Mouse (Mus musculus): ENCODE data around the gene Lce1a1. TPM values are rescaled to one million over a fixed set of nuclear protein-coding genes. Genes with fewer than 3 reads are reported as not detected.
"Not testable (repeated sequence)": the region's sequence is repeated elsewhere in the genome, so short reads cannot be mapped to it uniquely, and the experiment has no call there.

The Lce1a1 gene
- polyA plus RNA-seq (2015; fragmentation: Nextera tagmentation; extraction: Ambion mirVana), result not detected in 2 replicates

DNA sequence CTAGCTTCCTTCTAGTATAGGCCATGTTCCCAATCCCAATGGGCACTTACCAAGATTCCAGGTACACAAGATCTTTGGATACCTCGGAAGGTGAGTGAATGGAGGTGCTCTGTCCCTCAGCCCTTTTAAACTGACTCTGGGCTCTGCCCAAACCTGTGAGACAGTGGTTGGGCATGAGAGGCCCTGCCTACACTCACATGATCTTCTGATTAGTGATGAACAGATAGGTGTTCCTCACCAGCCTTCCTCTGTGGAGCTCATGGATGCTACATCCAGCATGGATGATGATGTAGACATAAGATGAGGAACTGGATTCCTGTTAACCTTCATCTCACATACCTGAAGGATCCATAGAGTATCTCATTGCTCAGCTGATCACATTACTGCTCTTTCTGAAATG is at the start of gene Lce1a1:
Gene Lce1a1, minus strand, starts transcription at position 101 of the 400 bp plus-strand sequence.
- H3K36me3 ChIP-seq (ENCODE audit: control insufficient read depth, insufficient read depth, low read length), result no peaks in the 10 kb centered on the region
- H3K4me2 ChIP-seq (ENCODE audit: low read length), result no peak within 1 kb of the TSS
- no peak within 1 kb of the TSS for H3K9ac ChIP-seq (ENCODE audit: low read depth, low read length)
- ATAC-seq, result no peak
- H3K4me1 ChIP-seq (ENCODE audit: control insufficient read depth, insufficient read depth, low read length), result no peaks in the 10 kb centered on the region
- H3K9me3 ChIP-seq (replicated peaks; ENCODE audit: control insufficient read depth, low read length, poor library complexity, severe bottlenecking), result no peaks in the 10 kb centered on the region
- WGBS, result 87% methylated on average over 1 of the region's 1 CpGs
- H3K27ac ChIP-seq (ENCODE audit: low read length), result no peak within 1 kb of the TSS
- no peaks in the 10 kb centered on the region for H3K27me3 ChIP-seq (ENCODE audit: control insufficient read depth, insufficient read depth, low read depth, low read length)
- no peak within 1 kb of the TSS for H3K4me3 ChIP-seq (ENCODE audit: low read depth, low read length)

DNA sequence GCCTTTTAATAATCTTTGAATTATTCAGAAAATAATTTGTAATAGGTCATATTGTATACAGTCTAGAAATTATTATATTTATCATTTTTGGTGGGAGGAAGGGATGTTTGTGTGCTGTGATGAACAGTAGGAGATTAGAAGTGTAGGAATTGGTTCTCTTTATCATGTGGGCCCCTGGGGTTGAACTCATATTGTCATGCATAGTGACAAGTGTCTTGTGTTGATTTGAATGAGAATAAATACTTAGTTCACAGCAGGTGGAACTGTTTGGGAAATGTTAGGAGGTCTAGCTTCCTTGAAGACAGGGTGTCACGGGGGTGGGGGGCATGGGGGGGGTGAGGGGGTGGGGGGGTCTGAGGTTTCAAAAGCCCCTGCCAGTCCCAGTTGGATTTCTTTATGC is 46.5 kb upstream of the Lce1a1 start:
- H3K9me3 ChIP-seq (replicated peaks; ENCODE audit: control insufficient read depth, low read length, poor library complexity, severe bottlenecking), result no peaks in the 10 kb centered on the region
- no peak overlapping the region for H3K4me3 ChIP-seq (ENCODE audit: low read depth, low read length)
- no peaks in the 10 kb centered on the region for H3K4me1 ChIP-seq (ENCODE audit: control insufficient read depth, insufficient read depth, low read length)
- H3K36me3 ChIP-seq (ENCODE audit: control insufficient read depth, insufficient read depth, low read length), result no peaks in the 10 kb centered on the region
- no peak for ATAC-seq
- H3K9ac ChIP-seq (ENCODE audit: low read depth, low read length), result no peak overlapping the region
- no peak overlapping the region for H3K4me2 ChIP-seq (ENCODE audit: low read length)
- 0% methylated on average over 1 of the region's 1 CpGs for WGBS
- H3K27me3 ChIP-seq (ENCODE audit: control insufficient read depth, insufficient read depth, low read depth, low read length), result no peaks in the 10 kb centered on the region
- no peak overlapping the region for H3K27ac ChIP-seq (ENCODE audit: low read length)

DNA sequence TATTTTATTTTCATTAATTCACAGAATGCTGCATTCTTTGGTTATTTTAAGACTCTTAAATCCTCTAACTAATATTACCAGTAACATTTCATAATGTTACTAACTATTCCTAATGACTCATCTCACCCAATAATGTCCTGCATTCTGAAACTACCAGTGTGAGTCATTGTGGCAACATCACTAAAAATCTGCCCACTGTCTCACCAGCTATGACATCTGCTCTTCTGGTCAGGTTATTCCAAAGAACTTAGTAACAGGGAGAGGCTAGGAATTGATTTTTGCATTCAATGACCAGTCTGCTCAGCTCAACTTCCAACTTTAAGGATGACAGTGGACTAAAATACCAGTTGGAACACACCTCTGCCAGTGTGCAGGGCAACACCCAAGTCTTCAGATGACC is 43.6 kb upstream of the Lce1a1 start:
- no peak for ATAC-seq
- no peaks in the 10 kb centered on the region for H3K9me3 ChIP-seq (replicated peaks; ENCODE audit: control insufficient read depth, low read length, poor library complexity, severe bottlenecking)

DNA sequence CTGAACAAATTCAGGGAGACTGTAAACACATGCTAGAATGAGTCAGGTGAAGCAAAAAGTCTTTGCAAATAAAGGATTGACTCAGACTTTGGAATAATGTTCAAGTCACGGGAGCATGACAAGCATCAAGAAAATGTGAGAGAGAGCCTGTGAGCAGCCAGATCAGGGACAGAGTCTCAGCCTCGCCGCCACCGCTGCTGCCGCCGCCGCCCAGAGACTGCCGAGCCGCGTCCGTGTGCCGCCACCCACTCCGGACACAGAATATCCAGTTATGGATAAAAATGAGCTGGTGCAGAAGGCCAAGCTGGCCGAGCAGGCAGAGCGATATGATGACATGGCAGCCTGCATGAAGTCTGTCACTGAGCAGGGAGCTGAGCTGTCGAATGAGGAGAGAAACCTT is 41.0 kb upstream of the Lce1a1 start:
- H3K27me3 ChIP-seq (ENCODE audit: control insufficient read depth, insufficient read depth, low read depth, low read length); H3K9me3 ChIP-seq (replicated peaks; ENCODE audit: control insufficient read depth, low read length, poor library complexity, severe bottlenecking); ATAC-seq: not testable (repeated sequence)

More for the DNA sequence above, 43.6 kb upstream of the Lce1a1 start:
- H3K4me3 ChIP-seq (ENCODE audit: low read depth, low read length), result no peak overlapping the region
- H3K4me1 ChIP-seq (ENCODE audit: control insufficient read depth, insufficient read depth, low read length), result no peaks in the 10 kb centered on the region
- no peaks in the 10 kb centered on the region for H3K27me3 ChIP-seq (ENCODE audit: control insufficient read depth, insufficient read depth, low read depth, low read length)
- no peak overlapping the region for H3K27ac ChIP-seq (ENCODE audit: low read length)
- H3K9ac ChIP-seq (ENCODE audit: low read depth, low read length), result no peak overlapping the region
- no peaks in the 10 kb centered on the region for H3K36me3 ChIP-seq (ENCODE audit: control insufficient read depth, insufficient read depth, low read length)
- H3K4me2 ChIP-seq (ENCODE audit: low read length), result no peak overlapping the region

DNA sequence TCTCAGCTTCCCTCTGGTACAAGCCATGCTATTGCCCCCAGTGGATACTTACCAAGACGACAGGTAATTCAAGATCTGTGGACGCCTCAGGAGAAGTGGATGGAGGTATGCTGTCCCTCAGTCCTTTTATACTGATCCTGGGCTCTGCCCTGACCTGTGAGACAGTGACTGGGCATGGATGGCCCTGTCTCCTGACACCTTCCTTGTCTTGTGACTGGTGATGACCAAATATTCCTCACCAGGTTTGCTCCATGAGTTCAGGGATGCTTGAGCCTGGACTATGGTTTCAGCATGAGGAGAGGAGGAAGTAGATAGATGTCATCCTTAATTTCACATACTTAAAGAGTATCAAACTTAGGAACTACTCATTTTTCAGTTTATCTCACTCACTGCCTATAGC is 39.0 kb upstream of the Lce1a1 start, which contains the start of gene Lce1d:
Gene Lce1d, minus strand, starts transcription at position 101 of the 400 bp plus-strand sequence.
- Histone ChIP-seq H3K4me2 (ENCODE audit: low read length) (no peak within 1 kb of the TSS), H3K36me3 (ENCODE audit: control insufficient read depth, insufficient read depth, low read length) (no peaks in the 10 kb centered on the region), H3K27me3 (ENCODE audit: control insufficient read depth, insufficient read depth, low read depth, low read length) (no peaks in the 10 kb centered on the region), H3K4me1 (ENCODE audit: control insufficient read depth, insufficient read depth, low read length) (no peaks in the 10 kb centered on the region), H3K4me3 (ENCODE audit: low read depth, low read length) (no peak within 1 kb of the TSS), H3K27ac (ENCODE audit: low read length) (no peak within 1 kb of the TSS), H3K9ac (ENCODE audit: low read depth, low read length) (no peak within 1 kb of the TSS), H3K9me3 (replicated peaks; ENCODE audit: control insufficient read depth, low read length, poor library complexity, severe bottlenecking) (no peaks in the 10 kb centered on the region)
- no peak for ATAC-seq
- WGBS, result 80% methylated on average over 2 of the region's 2 CpGs

More for the DNA sequence above, 41.0 kb upstream of the Lce1a1 start:
- not testable (repeated sequence) for H3K36me3 ChIP-seq (ENCODE audit: control insufficient read depth, insufficient read depth, low read length); H3K4me2 ChIP-seq (ENCODE audit: low read length); H3K4me3 ChIP-seq (ENCODE audit: low read depth, low read length); H3K4me1 ChIP-seq (ENCODE audit: control insufficient read depth, insufficient read depth, low read length); H3K27ac ChIP-seq (ENCODE audit: low read length); H3K9ac ChIP-seq (ENCODE audit: low read depth, low read length)
- WGBS, result 86% methylated on average over 16 of the region's 16 CpGs

DNA sequence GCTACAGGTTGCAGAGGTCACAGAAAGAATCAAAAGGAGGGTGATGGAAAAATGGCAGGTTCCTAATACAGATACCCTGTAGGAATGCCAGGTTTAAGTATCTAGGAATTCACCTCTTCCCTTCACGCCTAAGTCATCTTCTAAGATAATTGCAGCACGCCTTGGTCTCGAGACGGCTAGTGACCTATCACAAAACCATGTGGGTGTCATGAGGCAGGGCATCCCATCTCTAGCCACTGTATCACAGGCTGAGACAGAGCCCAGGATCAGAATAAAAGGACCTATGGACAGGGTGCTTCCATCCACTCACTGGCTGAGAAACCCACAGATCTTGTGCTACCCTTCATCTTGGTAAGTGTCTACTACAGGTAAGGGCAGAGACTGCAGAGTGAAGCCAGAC is 30.8 kb upstream of the Lce1a1 start, which contains the start of gene Lce1c:
Gene Lce1c, plus strand, starts transcription at position 301 of the 400 bp plus-strand sequence.
- Histone ChIP-seq H3K4me1 (ENCODE audit: control insufficient read depth, insufficient read depth, low read length) (no peaks in the 10 kb centered on the region), H3K9me3 (replicated peaks; ENCODE audit: control insufficient read depth, low read length, poor library complexity, severe bottlenecking) (no peaks in the 10 kb centered on the region), H3K4me3 (ENCODE audit: low read depth, low read length) (no peak within 1 kb of the TSS), H3K27ac (ENCODE audit: low read length) (no peak within 1 kb of the TSS), H3K4me2 (ENCODE audit: low read length) (no peak within 1 kb of the TSS), H3K36me3 (ENCODE audit: control insufficient read depth, insufficient read depth, low read length) (no peaks in the 10 kb centered on the region), H3K9ac (ENCODE audit: low read depth, low read length) (no peak within 1 kb of the TSS), H3K27me3 (ENCODE audit: control insufficient read depth, insufficient read depth, low read depth, low read length) (no peaks in the 10 kb centered on the region)
- WGBS, result 91% methylated on average over 4 of the region's 4 CpGs
- ATAC-seq, result no peak

DNA sequence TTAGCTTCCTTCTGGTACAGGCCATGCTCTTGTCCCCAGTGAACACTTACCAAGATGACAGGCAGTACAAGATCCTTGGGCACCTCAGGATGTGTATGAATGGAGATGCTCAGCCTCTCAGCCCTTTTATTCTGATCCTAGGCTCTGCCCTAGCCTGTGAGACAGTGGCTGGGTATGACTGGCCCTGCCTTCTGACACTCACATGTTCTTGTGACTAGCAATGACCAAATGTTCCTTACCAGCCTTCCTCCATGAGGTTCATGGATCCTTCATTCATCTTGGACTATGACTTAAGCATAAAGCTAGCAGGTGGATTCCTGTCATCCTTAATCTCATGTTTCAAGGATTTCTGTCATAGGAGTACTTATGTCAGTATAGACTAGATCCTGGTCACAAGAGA is 22.1 kb upstream of the Lce1a1 start, which contains the start of gene Lce1a2:
Gene Lce1a2, minus strand, starts transcription at position 101 of the 400 bp plus-strand sequence.
- Histone ChIP-seq H3K9ac (ENCODE audit: low read depth, low read length) (no peak within 1 kb of the TSS), H3K4me1 (ENCODE audit: control insufficient read depth, insufficient read depth, low read length) (no peaks in the 10 kb centered on the region), H3K27me3 (ENCODE audit: control insufficient read depth, insufficient read depth, low read depth, low read length) (no peaks in the 10 kb centered on the region), H3K9me3 (replicated peaks; ENCODE audit: control insufficient read depth, low read length, poor library complexity, severe bottlenecking) (no peaks in the 10 kb centered on the region), H3K36me3 (ENCODE audit: control insufficient read depth, insufficient read depth, low read length) (no peaks in the 10 kb centered on the region), H3K4me2 (ENCODE audit: low read length) (no peak within 1 kb of the TSS), H3K4me3 (ENCODE audit: low read depth, low read length) (no peak within 1 kb of the TSS), H3K27ac (ENCODE audit: low read length) (no peak within 1 kb of the TSS)
- ATAC-seq, result no peak

DNA sequence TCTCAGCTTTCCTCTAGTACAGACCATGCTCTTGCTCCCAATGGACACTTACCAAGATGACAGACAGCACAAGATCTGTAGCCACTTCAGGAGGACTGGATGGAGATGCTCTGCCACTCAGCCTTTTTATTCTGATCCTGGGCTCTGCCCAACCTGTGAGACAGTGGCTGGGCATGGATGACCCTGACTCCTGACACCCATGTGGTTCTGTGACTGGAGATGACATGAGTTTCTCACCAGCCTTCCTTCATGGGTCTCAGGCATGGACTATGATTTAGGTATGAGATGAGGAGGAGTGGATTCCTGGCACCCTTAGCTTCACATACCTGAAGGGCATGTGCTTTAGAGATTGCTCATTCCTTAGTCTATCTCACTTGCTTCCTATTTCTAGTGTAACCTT is 8.7 kb upstream of the Lce1a1 start, which contains the start of gene Lce1b:
Gene Lce1b, minus strand, starts transcription at position 101 of the 400 bp plus-strand sequence.
- H3K36me3 ChIP-seq (ENCODE audit: control insufficient read depth, insufficient read depth, low read length), result no peaks in the 10 kb centered on the region
- no peaks in the 10 kb centered on the region for H3K27me3 ChIP-seq (ENCODE audit: control insufficient read depth, insufficient read depth, low read depth, low read length)
- H3K9me3 ChIP-seq (replicated peaks; ENCODE audit: control insufficient read depth, low read length, poor library complexity, severe bottlenecking), result no peaks in the 10 kb centered on the region
- ATAC-seq, result no peak
- H3K4me3 ChIP-seq (ENCODE audit: low read depth, low read length), result no peak within 1 kb of the TSS
- H3K4me2 ChIP-seq (ENCODE audit: low read length), result no peak within 1 kb of the TSS
- no peak within 1 kb of the TSS for H3K27ac ChIP-seq (ENCODE audit: low read length)
- no peak within 1 kb of the TSS for H3K9ac ChIP-seq (ENCODE audit: low read depth, low read length)
- no peaks in the 10 kb centered on the region for H3K4me1 ChIP-seq (ENCODE audit: control insufficient read depth, insufficient read depth, low read length)

DNA sequence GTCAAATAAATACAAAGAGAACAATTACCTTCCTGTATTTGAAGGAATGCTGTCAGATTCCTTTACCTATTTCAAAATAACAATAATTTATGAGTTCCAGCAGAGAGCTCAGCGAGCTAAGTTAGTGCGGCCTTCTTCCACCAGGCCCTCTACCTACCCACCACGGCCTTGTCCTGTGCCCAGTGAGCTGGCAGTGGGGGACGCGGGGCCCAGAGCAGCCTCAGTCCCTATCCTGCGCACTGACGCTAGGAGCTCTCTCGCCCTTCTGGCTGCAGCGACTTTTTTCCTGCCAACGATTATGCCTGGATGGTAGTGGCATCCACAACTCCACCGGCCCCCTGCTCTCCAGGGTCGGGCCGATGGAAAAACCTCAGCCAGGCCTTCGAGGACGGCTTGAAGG is 8.3 kb downstream of the Lce1a1 start:
- no peak for ATAC-seq
- Histone ChIP-seq H3K36me3 (ENCODE audit: control insufficient read depth, insufficient read depth, low read length) (no peaks in the 10 kb centered on the region), H3K4me3 (ENCODE audit: low read depth, low read length) (no peak overlapping the region), H3K27me3 (ENCODE audit: control insufficient read depth, insufficient read depth, low read depth, low read length) (no peaks in the 10 kb centered on the region), H3K9ac (ENCODE audit: low read depth, low read length) (no peak overlapping the region), H3K27ac (ENCODE audit: low read length) (no peak overlapping the region), H3K9me3 (replicated peaks; ENCODE audit: control insufficient read depth, low read length, poor library complexity, severe bottlenecking) (no peaks in the 10 kb centered on the region), H3K4me2 (ENCODE audit: low read length) (no peak overlapping the region), H3K4me1 (ENCODE audit: control insufficient read depth, insufficient read depth, low read length) (no peaks in the 10 kb centered on the region)
- WGBS, result 93% methylated on average over 15 of the region's 15 CpGs
